In the genomic region with DNA sequence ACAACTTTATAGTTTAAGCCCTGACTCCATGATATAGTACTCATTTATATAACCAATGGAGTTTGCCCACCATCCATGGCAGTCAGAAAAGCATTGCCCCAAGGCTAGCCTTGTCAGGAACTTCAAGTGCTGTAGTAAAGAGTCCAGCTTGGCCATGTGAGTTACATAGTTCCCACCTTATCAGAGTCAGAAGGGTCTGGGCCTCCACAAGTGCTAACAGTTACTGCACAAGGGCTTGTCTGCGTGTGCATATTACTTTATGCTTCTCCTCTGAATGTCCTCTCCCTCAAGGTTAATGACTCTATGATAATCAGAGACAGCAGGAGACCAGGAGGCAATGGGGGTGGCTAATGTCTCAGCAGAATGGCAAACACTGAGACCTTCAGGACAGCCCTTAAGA, we compare ENCODE assay signal across 19 mouse cellular contexts.
"Had no signal": no experiment of that assay in that cellular context is flagged by ENCODE, and none has a peak within 500 bp of the region (broad histone marks: within the 10 kb centered on the region; RNA-seq: fewer than 3 reads in every experiment).

No protein-coding gene starts in this region.

- H3K4me3 ChIP-seq: limb, embryonic 10.5 days; limb, embryonic 13.5 days; liver, embryonic 12.5 days; liver, embryonic 15.5 days; lung, embryonic 15.5 days; megakaryocyte, embryonic 14.5 days; midbrain, embryonic 10.5 days; midbrain, embryonic 13.5 days; myocyte; neural tube, embryonic 13.5 days had no signal

- ATAC-seq: liver, embryonic 12.5 days; midbrain, embryonic 13.5 days; midbrain, embryonic 16.5 days had no signal

- H3K36me3 ChIP-seq: limb, embryonic 10.5 days; limb, embryonic 13.5 days; liver, embryonic 15.5 days; lung, embryonic 15.5 days had no signal

- H3K27me3 ChIP-seq: limb, embryonic 13.5 days; liver, embryonic 12.5 days; liver, embryonic 15.5 days; lung, embryonic 15.5 days; megakaryocyte, embryonic 14.5 days; midbrain, embryonic 13.5 days; neural tube, embryonic 13.5 days had no signal

- H3K4me1 ChIP-seq: limb, embryonic 10.5 days; limb, embryonic 13.5 days; liver, embryonic 12.5 days; liver, embryonic 15.5 days; midbrain, embryonic 10.5 days; midbrain, embryonic 13.5 days; neural tube, embryonic 13.5 days had no signal

- DNase-seq: kidney, postnatal 14 days; kidney, postnatal 4 days; liver; lung, adult 18-20 months; lung, postnatal 10 days; lung, postnatal 36 days; thymus, adult 18-20 months; thymus, postnatal 36 days had no signal

- H3K9me3 ChIP-seq: limb, embryonic 10.5 days; limb, embryonic 13.5 days; liver, embryonic 12.5 days; liver, embryonic 15.5 days; lung, embryonic 15.5 days; megakaryocyte, embryonic 14.5 days; midbrain, embryonic 10.5 days; midbrain, embryonic 13.5 days; neural tube, embryonic 13.5 days had no signal

- H3K4me2 ChIP-seq: limb, embryonic 13.5 days; liver, embryonic 12.5 days; liver, embryonic 15.5 days; lung, embryonic 15.5 days; midbrain, embryonic 13.5 days; neural tube, embryonic 13.5 days had no signal

- H3K27ac ChIP-seq: limb, embryonic 10.5 days; limb, embryonic 13.5 days; liver, embryonic 12.5 days; liver, embryonic 15.5 days; lung, embryonic 15.5 days; midbrain, embryonic 10.5 days; midbrain, embryonic 13.5 days; neural tube, embryonic 13.5 days had no signal

- H3K9ac ChIP-seq: limb, embryonic 13.5 days; liver, embryonic 12.5 days; liver, embryonic 15.5 days; lung, embryonic 15.5 days; midbrain, embryonic 13.5 days; neural tube, embryonic 13.5 days had no signal
